Mouse (Mus musculus) stomach, embryonic 16.5 days (tissue): ENCODE measurements around the gene Lin54. TPM values are rescaled to one million over a fixed set of nuclear protein-coding genes. Genes with fewer than 3 reads are reported as not detected.

Experiments used
- ATAC-seq: fragments of 200-750 bp; cut with Nextera tagmentation; 2 replicates; pipeline ENCODE4 v1.8.0; 2017; ENCODE audit warnings: moderate number of reproducible peaks, moderate TSS enrichment; ENCODE audit not compliant: insufficient read depth, low FRiP score
- H3K27ac ChIP-seq: fragments of 300-500 bp; sonication (generic); 2 replicates; pipeline ENCODE4 v1.5.1; 2014; ENCODE audit warnings: low read length
- H3K27me3 ChIP-seq: fragments of 300-500 bp; sonication (generic); 2 replicates; pipeline ENCODE4 v1.6.1; 2014; ENCODE audit warnings: low read length, control low read depth, mixed read lengths; ENCODE audit not compliant: control insufficient read depth, insufficient read depth
- H3K36me3 ChIP-seq: fragments of 300-500 bp; sonication (generic); 2 replicates; pipeline ENCODE4 v1.6.1; 2014; ENCODE audit warnings: low read length; ENCODE audit not compliant: control insufficient read depth, insufficient read depth
- H3K4me1 ChIP-seq: fragments of 300-500 bp; sonication (generic); 2 replicates; pipeline ENCODE4 v1.6.1; 2014; ENCODE audit warnings: low read length, control low read depth, mixed read lengths; ENCODE audit not compliant: control insufficient read depth, insufficient read depth
- H3K4me2 ChIP-seq: fragments of 300-500 bp; sonication (generic); 2 replicates; pipeline ENCODE4 v1.6.1; 2014; ENCODE audit warnings: low read depth, low read length, mixed read lengths
- H3K4me3 ChIP-seq: fragments of 300-500 bp; sonication (generic); replicated peaks from 2 replicates; pipeline ENCODE4 v1.5.1; 2014; ENCODE audit warnings: mild to moderate bottlenecking, low read length
- H3K9ac ChIP-seq: fragments of 300-500 bp; sonication (generic); 2 replicates; pipeline ENCODE4 v1.6.1; 2014; ENCODE audit warnings: low read length
- H3K9me3 ChIP-seq: fragments of 300-500 bp; sonication (generic); replicated peaks from 2 replicates; pipeline ENCODE4 v1.6.1; 2016; ENCODE audit warnings: low read length, control low read depth; ENCODE audit not compliant: control insufficient read depth
- WGBS: fragments of 180-500 bp; shearing (Covaris S2); extraction: QIAGEN DNeasy Blood & Tissue Kit; methylation state at CpG from one replicate; pipeline ENCODE4 v1.1.7; 2014; 5-methylcytosine and 5-hydroxymethylcytosine counted together
- polyA plus RNA-seq: library from polyadenylated mRNA; unstranded; fragments of >200 nt; fragmentation: Nextera tagmentation; extraction: Ambion mirVana; gene quantifications from 2 replicates; pipeline ENCODE4 v1.2.1, GENCODE M21; 2015

Gene Lin54
- polyA plus RNA-seq, 1 experiment from 2014 or later = 12.7 TPM

DNA sequence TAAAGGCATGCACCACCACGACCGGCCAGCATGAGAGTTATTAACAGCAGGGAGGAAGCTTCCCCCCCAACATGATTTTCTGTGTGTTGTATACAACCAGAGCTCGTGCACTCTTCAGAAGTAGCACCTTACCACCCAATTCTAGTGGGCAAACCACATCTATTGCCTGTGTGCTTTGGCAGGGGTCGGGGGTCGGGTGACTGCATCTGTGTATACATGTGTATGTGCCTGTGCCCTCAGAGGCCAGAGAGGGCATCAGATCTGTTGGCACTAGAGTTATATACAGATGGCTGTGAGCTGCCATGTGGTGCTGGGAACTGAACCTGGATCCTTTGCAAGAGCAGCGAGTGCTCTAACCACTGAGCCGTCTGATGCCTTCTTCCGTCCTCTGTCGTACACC, 24.5 kb upstream of the Lin54 start:
- Histone ChIP-seq H3K4me3 (no peak overlapping the region), H3K9ac (no peak overlapping the region), H3K4me2 (no peak overlapping the region), H3K4me1 (peaks cover 9% of the 10 kb centered on the region), H3K36me3 (peaks cover 3% of the 10 kb centered on the region; the same call in 1 of the 2 replicates), H3K9me3 (no peaks in the 10 kb centered on the region), H3K27ac (no peak overlapping the region), H3K27me3 (no peaks in the 10 kb centered on the region)
- no peak for ATAC-seq
- 89% methylated on average over 9 of the region's 9 CpGs for WGBS

DNA sequence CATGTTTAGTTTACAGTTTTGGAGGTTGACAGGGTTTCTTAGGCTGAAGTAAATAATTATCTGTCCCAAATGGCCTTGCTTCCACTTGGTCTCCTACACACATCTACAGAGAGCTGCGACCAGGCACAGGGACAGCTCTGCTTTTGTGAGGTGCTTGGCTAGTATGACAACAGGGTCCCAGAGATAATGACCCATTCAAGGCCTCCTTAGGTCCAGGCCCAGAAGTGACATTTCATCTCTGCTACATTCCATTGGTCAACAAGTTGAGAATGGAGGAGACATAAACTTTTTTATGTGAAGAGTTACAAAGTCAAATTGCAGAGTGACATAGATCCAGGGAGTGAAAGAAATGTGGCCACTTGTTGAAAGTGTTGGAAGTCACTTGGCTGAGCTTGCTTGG, 22.9 kb upstream of the Lin54 start:
- 89% methylated on average over 1 of the region's 1 CpGs for WGBS
- Histone ChIP-seq H3K4me1 (peaks cover 15% of the 10 kb centered on the region), H3K4me3 (no peak overlapping the region), H3K9me3 (no peaks in the 10 kb centered on the region), H3K27me3 (no peaks in the 10 kb centered on the region), H3K27ac (no peak overlapping the region), H3K4me2 (no peak overlapping the region), H3K9ac (no peak overlapping the region), H3K36me3 (peaks cover 2% of the 10 kb centered on the region; the same call in 1 of the 2 replicates)
- ATAC-seq = no peak

DNA sequence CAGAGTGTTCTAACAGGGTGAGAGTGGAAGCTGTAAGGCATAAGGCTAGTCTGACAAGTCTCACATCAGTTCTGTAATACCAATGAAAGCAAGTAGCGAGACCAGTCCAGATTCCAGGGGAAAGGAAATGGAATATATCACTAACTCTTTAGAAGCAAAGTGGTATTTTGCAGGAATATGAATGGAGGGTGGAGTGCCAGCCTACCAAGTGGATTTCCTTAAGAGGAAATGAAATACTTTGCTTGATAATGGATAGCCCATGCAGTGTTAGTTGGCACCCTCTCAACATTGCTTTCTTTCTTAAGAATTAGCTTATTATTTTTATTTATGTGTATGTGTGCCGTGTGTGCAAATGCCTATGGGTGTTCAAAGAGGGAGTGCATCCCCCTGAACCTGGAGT, 19.8 kb upstream of the Lin54 start:
- peaks cover 12% of the 10 kb centered on the region for H3K4me1 ChIP-seq
- no peak overlapping the region for H3K4me3 ChIP-seq
- H3K27ac ChIP-seq = no peak overlapping the region
- no peaks in the 10 kb centered on the region for H3K9me3 ChIP-seq
- ATAC-seq = no peak
- peak overlapping the region; percentile 40; the same call in 1 of the 2 replicates for H3K4me2 ChIP-seq
- 0 out of 2 replicates have a peak, but pooled peaks cover 2% of the 10 kb centered on the region for H3K36me3 ChIP-seq
- H3K27me3 ChIP-seq = no peaks in the 10 kb centered on the region
- H3K9ac ChIP-seq = peak overlapping the region; percentile 23; the same call in 1 of the 2 replicates
- WGBS = 85% methylated on average over 2 of the region's 2 CpGs

DNA sequence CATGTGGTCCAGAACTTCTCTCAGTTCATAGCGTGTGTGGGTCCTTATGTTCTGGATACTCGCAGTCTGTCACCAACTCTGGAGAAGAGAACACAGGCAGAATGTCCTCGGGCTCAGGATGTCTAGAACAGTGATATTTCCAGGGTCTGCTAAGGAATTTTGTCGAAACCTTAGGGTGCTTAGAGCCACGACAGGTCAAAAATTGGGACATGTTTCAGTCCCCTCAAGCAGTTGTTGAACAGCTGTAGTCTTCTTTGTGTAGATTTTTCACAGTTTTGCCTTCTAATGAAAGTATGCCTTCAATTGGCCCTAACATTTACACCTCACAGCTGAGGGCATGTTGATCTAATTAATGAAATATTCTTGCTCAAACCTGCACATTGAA, 18.6 kb upstream of the Lin54 start:
- H3K27ac ChIP-seq = 0 out of 2 replicates have a peak overlapping the region, but pooled peaks have one; percentile 72

DNA sequence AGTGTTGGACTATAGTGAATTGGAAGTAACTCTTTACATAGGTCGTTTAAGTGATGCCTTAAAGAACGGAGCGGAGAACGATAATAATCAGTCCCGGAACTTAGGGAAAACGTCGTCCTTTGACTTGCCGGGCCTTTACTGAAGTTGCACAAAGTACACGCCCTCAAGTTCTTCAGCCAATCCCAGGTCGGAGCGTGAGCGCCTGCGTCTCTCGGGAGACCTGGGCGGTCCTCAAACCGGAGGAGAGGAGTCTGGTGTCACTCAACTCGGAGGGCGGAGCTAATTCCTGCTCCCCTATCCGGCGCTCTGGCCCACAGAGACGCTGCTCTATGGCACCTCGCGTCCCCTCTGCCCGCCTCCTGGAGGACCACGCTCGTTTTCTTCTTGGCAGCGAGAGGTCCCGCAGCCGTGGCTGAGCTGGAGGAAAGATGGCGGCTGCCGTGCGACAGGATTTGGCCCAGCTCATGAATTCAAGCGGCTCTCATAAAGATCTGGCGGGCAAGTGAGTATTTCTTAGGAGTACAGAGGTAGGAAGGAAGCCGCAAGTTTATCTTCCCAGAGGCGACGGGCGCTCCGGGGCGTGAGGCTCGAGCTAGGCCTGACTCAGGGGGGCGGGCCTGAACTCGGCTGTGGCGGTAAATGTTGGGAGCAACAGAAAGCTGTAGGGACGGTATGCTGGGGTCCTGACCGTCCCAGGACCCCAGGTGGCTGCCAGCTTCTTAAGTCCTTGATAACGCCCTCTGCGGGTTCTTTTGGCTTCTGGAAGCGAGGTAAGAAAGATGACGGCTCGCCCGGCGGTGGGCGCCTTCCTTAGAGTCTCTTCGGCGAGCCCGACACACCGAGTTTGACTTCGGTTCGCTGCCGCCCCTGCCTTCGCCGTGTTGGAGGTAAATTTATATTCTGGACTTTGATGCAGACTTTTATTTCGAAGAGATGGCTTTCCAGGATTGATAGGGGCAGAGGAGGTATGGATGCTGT, 17.9 kb upstream of the Lin54 start, which contains the start of gene Cops4:
Cops4 (plus strand) TSS at position 261 of the 978 bp plus-strand sequence.
- Histone ChIP-seq H3K4me2 (peak within 1 kb of the TSS; percentile 69), H3K36me3 (no peaks in the 10 kb centered on the region), H3K9me3 (no peaks in the 10 kb centered on the region), H3K4me1 (peaks cover 12% of the 10 kb centered on the region), H3K9ac (peak within 1 kb of the TSS; percentile 88), H3K27ac (peak within 1 kb of the TSS; percentile 72), H3K4me3 (peak within 1 kb of the TSS; percentile 70), H3K27me3 (no peaks in the 10 kb centered on the region)
- peak; percentile 100 for ATAC-seq
- WGBS = under 1% methylated on average over 64 of the region's 64 CpGs

More for the DNA sequence above, 18.6 kb upstream of the Lin54 start:
- H3K4me1 ChIP-seq = peaks cover 12% of the 10 kb centered on the region
- peak overlapping the region; percentile 69 for H3K4me2 ChIP-seq
- H3K4me3 ChIP-seq = peak overlapping the region; percentile 70
- peak overlapping the region; percentile 88 for H3K9ac ChIP-seq
- no peaks in the 10 kb centered on the region for H3K9me3 ChIP-seq
- 9% methylated on average over 5 of the region's 5 CpGs for WGBS
- no peaks in the 10 kb centered on the region for H3K27me3 ChIP-seq
- ATAC-seq = no peak
- no peaks in the 10 kb centered on the region for H3K36me3 ChIP-seq

DNA sequence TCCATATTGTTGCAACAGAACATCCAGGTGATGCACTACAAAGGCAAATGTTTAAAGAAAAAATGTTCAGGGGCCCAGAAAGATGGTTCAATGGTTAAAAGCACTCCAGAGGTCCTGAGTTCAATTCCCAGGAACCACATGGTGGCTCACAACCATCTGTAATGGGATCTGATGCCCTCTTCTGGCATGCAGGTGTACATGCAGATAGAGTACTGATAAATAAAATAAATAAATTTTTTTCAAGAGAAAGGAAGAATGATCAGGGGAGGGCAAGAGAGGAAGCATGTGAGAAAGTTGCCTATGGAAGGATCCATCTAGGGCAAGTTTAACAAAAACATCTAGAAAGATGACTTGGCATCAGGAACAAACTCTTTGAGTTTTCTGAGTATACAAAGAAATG, 12.1 kb upstream of the Lin54 start:
- no peak overlapping the region for H3K4me2 ChIP-seq
- H3K36me3 ChIP-seq = no peaks in the 10 kb centered on the region
- no peak for ATAC-seq
- no peaks in the 10 kb centered on the region for H3K4me1 ChIP-seq
- no peak overlapping the region for H3K27ac ChIP-seq
- H3K9me3 ChIP-seq = no peaks in the 10 kb centered on the region
- no peak overlapping the region for H3K9ac ChIP-seq
- no peaks in the 10 kb centered on the region for H3K27me3 ChIP-seq
- no peak overlapping the region for H3K4me3 ChIP-seq

DNA sequence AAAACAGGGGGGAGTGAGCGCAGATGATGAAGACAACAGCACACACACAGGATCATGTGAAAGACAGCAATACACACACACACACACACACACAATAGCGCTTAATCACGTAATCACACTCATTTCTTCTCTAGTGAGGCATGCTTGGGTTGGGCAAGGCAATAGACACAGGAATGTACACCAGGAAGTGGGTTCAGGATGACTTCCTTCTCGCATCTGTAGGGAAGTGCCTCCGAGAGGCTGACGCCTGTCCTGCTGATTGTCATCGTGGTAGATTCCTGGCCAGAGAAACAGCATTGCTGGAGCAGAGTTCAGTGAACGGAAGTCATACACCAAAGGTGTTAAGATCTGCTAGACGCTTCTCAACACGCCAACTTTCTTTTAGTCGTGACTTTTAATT, 8.8 kb upstream of the Lin54 start:
- Histone ChIP-seq H3K4me1 (no peaks in the 10 kb centered on the region), H3K4me3 (no peak overlapping the region), H3K36me3 (no peaks in the 10 kb centered on the region), H3K9me3 (no peaks in the 10 kb centered on the region), H3K4me2 (no peak overlapping the region), H3K27me3 (no peaks in the 10 kb centered on the region), H3K27ac (no peak overlapping the region), H3K9ac (no peak overlapping the region)
- WGBS = 60% methylated on average over 11 of the region's 11 CpGs
- no peak for ATAC-seq

DNA sequence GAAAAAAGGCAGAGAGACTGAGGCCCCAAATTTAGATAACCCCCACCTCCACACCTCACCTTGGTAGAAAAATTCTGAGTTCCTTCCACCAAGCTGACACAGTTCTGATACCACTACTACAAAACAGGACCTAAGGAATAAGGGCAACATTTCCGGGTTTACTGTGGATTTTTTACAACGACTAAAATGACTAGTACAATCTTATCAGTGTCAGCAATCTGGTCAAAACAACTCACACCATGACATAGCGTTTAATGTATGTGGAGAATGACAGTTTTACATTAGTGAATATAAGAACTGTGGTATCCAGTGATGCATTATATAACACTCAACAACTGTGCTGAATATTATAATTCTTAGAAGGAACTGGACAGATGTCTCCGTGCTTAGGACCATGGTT, 828 bp upstream of the Lin54 start:
- H3K27me3 ChIP-seq = no peaks in the 10 kb centered on the region
- H3K27ac ChIP-seq = no peak overlapping the region
- H3K9me3 ChIP-seq = no peaks in the 10 kb centered on the region
- H3K4me1 ChIP-seq = peaks cover 14% of the 10 kb centered on the region
- no peak for ATAC-seq
- WGBS = 68% methylated on average over 4 of the region's 4 CpGs
- H3K4me3 ChIP-seq = no peak overlapping the region
- no peaks in the 10 kb centered on the region for H3K36me3 ChIP-seq
- H3K9ac ChIP-seq = no peak overlapping the region
- H3K4me2 ChIP-seq = no peak overlapping the region

DNA sequence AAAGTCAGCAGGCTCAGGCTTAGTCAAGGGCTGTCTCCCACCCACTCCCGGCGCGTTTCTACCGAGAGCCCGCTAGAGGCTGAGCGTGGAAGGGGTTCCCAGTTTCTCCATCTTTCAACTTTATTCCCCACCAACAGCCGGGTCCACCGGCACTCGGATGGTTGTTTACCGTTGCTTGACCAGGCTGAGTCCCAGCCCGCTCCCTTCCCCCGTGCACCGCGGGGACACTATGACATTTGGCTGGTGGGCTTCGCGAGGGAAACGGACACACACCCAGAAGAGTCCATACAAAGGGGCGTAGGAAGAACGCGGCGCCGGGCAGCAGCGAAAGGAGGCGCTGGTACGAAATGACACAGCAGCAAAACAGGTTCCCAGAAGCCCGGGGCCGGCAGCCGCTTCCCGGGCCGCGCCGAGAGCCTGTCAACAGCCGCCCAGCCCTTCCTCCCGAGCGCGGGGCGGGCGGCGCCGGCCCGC, 571 bp downstream of the Lin54 start:
- Histone ChIP-seq H3K9ac (peak overlapping the region; percentile 78), H3K36me3 (no peaks in the 10 kb centered on the region), H3K4me1 (peaks cover 17% of the 10 kb centered on the region), H3K27me3 (no peaks in the 10 kb centered on the region), H3K27ac (peak overlapping the region; percentile 83), H3K9me3 (no peaks in the 10 kb centered on the region), H3K4me2 (peak overlapping the region; percentile 94), H3K4me3 (peak overlapping the region; percentile 88)
- WGBS = 1% methylated on average over 37 of the region's 41 CpGs
- peak; percentile 5; the same call in 1 of the 2 replicates for ATAC-seq
